ENCODE assay signal across 8 mouse cellular contexts in genomic region chr12:116485591-116486403, GRCm38 (mm10). TPM values are rescaled to one million over a fixed set of nuclear protein-coding genes. Genes with fewer than 3 reads are reported as not detected.
DNase-seq lines count a peak whose midpoint lies in the region; ATAC-seq lines count a peak whose summit lies in the region.

TSS of gene Ptprn2 (plus strand) at chr12:116485720.

- peak; percentile 86 for ATAC-seq in embryonic facial prominence, embryonic 15.5 days (ENCODE audit: insufficient number of reproducible peaks, low FRiP score, low TSS enrichment, low read depth)
- ATAC-seq in liver, embryonic 15.5 days (ENCODE audit: insufficient read depth), result peak; percentile 73
- peak; percentile 93 for ATAC-seq in neural tube, embryonic 12.5 days (ENCODE audit: low FRiP score, low read depth)

- DNase-seq in CD4-positive helper T cell, adult 2 months (ENCODE audit: low read depth, low spot score), result peak; percentile 66
- DNase-seq in brain, adult 2 months (ENCODE audit: low read depth, low spot score), result peak; percentile 90
- DNase-seq in heart, postnatal 4 days, result peak; percentile 72
- DNase-seq in layer of hippocampus, adult 11-12 months (ENCODE audit: low spot score), result peak; percentile 67
- peak; percentile 87 for DNase-seq in testis, postnatal 10 days (ENCODE audit: low spot score)

- no peaks in the 10 kb centered on the region for H3K36me3 ChIP-seq in embryonic facial prominence, embryonic 15.5 days
- no peaks in the 10 kb centered on the region for H3K36me3 ChIP-seq in liver, embryonic 15.5 days (replicated peaks)
- no peaks in the 10 kb centered on the region for H3K36me3 ChIP-seq in neural tube, embryonic 12.5 days

- H3K4me2 ChIP-seq in embryonic facial prominence, embryonic 15.5 days (replicated peaks), result peak within 1 kb of the TSS; percentile 99
- H3K4me2 ChIP-seq in liver, embryonic 15.5 days, result peak within 1 kb of the TSS; percentile 72
- peak within 1 kb of the TSS; percentile 95 for H3K4me2 ChIP-seq in neural tube, embryonic 12.5 days (replicated peaks)

- WGBS in embryonic facial prominence, embryonic 15.5 days, result 1% methylated on average over 80 of the region's 86 CpGs
- under 1% methylated on average over 85 of the region's 86 CpGs for WGBS in liver, embryonic 15.5 days (ENCODE audit: insufficient replicate concordance)
- under 1% methylated on average over 73 of the region's 86 CpGs for WGBS in neural tube, embryonic 12.5 days

- no peak within 1 kb of the TSS for H3K9ac ChIP-seq in embryonic facial prominence, embryonic 15.5 days
- H3K9ac ChIP-seq in liver, embryonic 15.5 days, result no peak within 1 kb of the TSS
- H3K9ac ChIP-seq in neural tube, embryonic 12.5 days, result peak within 1 kb of the TSS; percentile 71

- H3K27me3 ChIP-seq in embryonic facial prominence, embryonic 15.5 days, result peaks cover 19% of the 10 kb centered on the region
- H3K27me3 ChIP-seq in liver, embryonic 15.5 days, result peaks cover 57% of the 10 kb centered on the region
- H3K27me3 ChIP-seq in neural tube, embryonic 12.5 days (replicated peaks), result no peaks in the 10 kb centered on the region

- H3K4me3 ChIP-seq in embryonic facial prominence, embryonic 15.5 days (replicated peaks), result peak within 1 kb of the TSS; percentile 55
- H3K4me3 ChIP-seq in liver, embryonic 15.5 days (replicated peaks), result peak within 1 kb of the TSS; percentile 39
- peak within 1 kb of the TSS; percentile 65 for H3K4me3 ChIP-seq in neural tube, embryonic 12.5 days

- H3K27ac ChIP-seq in embryonic facial prominence, embryonic 15.5 days (replicated peaks), result no peak within 1 kb of the TSS
- no peak within 1 kb of the TSS for H3K27ac ChIP-seq in liver, embryonic 15.5 days (replicated peaks)
- peak within 1 kb of the TSS; percentile 53; the same call in 1 of the 2 replicates for H3K27ac ChIP-seq in neural tube, embryonic 12.5 days

- H3K4me1 ChIP-seq in embryonic facial prominence, embryonic 15.5 days, result peaks cover 10% of the 10 kb centered on the region
- H3K4me1 ChIP-seq in liver, embryonic 15.5 days (replicated peaks), result peaks cover 12% of the 10 kb centered on the region
- H3K4me1 ChIP-seq in neural tube, embryonic 12.5 days, result peaks cover 7% of the 10 kb centered on the region

- no peaks in the 10 kb centered on the region for H3K9me3 ChIP-seq in embryonic facial prominence, embryonic 15.5 days (replicated peaks)
- no peaks in the 10 kb centered on the region for H3K9me3 ChIP-seq in liver, embryonic 15.5 days (replicated peaks)
- no peaks in the 10 kb centered on the region for H3K9me3 ChIP-seq in neural tube, embryonic 12.5 days

RNA-seq across cellular contexts. Expression of gene Ptprn2, which starts in this region (rescaled TPM):
- polyA plus RNA-seq in embryonic facial prominence, embryonic 15.5 days (2015; fragmentation: Nextera tagmentation; extraction: Ambion mirVana), result 0.12 and 0.13 TPM in 2 replicates
- total RNA-seq in heart, postnatal 4 days (2021), result under 1 TPM; 0.29 to 0.34 TPM
- 0.02 TPM in 1 of 2 replicates, not detected in the other for polyA plus RNA-seq in liver, embryonic 15.5 days (2015; fragmentation: Nextera tagmentation; extraction: Ambion mirVana)
- polyA plus RNA-seq in neural tube, embryonic 12.5 days (2016; fragmentation: Nextera tagmentation; extraction: Ambion mirVana), result 4.7 and 4.9 TPM in 2 replicates

Comparison
In these comparisons a context has a peak if more than half of its experiments do, and no peak if none do; other contexts are left out.
1. Peak in ATAC-seq, H3K4me3 ChIP-seq and H3K4me2 ChIP-seq in embryonic facial prominence, embryonic 15.5 days; RNA of the gene not detected or under 1 TPM.
2. Peak in DNase-seq in heart, postnatal 4 days; RNA of the gene not detected or under 1 TPM.
3. Peak in ATAC-seq, H3K4me3 ChIP-seq and H3K4me2 ChIP-seq in liver, embryonic 15.5 days; RNA of the gene not detected or under 1 TPM.